Mouse (Mus musculus): ENCODE measurements around the gene Fnbp1.

Gene Fnbp1

DNA sequence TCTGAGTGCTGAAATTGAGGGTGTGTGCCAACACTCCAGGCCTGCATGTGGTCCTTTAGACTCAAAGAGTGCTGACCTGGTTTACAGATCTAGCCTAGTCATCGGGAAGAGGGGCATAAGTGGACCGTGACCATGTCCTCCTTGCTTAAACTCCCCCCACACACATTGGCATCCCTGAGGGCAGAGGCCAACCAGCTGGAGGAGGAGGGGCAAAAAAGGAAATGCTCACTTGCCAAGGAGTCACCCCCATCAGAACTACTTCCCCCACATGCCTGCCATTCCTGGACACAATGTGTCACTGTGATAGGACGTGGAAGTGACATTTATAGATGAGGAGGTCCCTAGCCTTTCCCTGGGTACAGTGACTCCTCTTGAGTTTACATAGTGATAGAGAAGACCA lies 116.3 kb downstream of the Fnbp1 start:
- in situ Hi-C loops (cut with MseI, MboI) = no loop called here

DNA sequence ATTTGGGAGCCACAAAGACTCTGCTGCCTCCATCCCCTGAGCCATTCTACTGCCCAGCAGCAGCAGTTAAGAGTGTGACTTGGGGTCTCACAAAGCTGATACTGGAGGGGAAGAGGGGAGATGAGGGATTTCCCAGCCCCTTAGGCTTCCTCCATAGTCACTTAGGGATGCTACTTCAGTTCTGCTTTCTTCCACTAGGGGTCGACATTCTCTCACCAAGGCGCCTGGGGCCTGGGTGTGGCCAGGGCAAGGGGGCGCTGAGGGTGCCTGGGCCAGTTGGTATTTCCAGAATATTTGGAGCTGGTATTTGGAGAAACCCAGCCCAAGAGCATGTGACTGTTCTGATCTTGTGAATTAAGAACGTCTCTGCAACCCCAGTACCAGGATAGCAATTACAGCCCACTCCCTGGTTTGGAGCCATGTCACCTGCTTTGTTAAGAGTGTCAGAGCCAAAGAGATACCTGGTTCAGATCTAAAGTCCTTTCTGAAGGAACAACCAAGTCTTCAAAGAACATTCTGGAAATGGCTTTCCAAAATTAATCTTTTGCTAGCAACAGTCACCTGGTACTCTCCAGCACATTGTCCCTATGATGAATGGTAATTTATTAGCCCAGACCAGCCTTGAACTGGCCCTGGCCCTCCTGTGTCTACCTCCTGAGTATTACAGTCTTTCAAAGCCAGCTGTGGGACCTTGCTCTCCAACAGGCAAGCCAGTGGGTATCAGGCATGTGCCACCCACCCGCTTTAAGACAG lies 117.0 kb downstream of the Fnbp1 start:
- in situ Hi-C loops (cut with MseI, MboI) = no loop called here

DNA sequence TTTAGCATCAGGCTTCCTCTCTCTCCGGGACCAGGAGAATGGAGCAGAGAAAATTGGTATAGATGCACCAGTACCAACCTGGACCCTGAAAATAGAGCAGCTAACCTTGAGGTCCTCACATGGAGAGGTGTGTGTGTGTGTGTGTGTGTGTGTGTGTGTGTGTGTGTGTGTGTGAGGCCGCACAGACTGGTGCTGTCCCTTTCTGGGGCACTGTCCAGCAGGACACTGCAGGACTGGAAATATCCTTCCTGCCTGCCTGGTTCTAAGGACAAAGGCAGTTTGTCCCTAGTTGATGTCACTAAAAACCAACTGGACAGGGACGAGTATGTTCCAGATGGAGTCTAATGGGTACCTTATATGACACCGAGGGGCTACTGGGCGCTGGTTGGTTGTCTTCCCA lies 117.9 kb downstream of the Fnbp1 start:
- in situ Hi-C loops (cut with MseI, MboI) = no loop called here

DNA sequence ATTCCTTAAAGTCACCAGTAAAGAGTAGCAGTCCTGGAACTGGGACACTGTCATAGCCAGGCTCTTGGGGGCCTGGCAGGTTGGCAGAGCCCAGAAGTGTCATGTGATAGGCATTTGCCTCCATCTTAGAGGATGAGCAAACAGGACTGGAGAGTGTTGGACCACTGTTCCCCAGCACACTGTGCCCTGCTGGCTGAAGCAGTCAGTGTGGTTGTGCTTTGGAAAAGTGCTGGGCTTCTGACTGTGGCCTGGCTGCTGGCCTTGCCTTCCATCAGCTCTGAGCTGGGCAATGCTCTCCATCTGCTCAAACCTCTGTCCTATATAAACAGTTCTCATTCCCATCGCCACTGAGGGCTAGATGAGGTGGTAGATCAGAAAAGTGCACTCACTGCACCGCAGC lies 121.6 kb downstream of the Fnbp1 start:
- in situ Hi-C loops (cut with MseI, MboI) = no loop called here

DNA sequence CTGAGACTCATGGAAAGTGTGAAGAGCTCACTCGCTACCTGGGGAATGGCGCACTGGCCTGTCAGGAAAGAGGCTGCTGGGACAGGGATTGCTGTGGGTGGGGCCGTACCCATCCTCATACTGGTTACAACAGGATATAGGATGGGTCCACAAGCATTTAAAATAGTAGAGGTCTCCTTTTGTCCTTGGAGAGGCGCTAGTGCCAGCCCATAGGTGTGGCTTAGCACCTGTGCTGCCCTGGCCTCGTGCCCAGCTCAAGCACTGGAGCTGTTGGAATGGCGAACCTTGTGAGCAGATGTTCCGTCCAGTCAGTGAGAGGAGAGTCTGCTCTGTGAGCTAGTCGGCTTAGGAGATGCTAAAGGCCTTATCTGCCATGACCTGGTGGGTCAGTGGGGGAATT lies 122.8 kb downstream of the Fnbp1 start:
- in situ Hi-C loops (cut with MseI, MboI) = no loop called here

DNA sequence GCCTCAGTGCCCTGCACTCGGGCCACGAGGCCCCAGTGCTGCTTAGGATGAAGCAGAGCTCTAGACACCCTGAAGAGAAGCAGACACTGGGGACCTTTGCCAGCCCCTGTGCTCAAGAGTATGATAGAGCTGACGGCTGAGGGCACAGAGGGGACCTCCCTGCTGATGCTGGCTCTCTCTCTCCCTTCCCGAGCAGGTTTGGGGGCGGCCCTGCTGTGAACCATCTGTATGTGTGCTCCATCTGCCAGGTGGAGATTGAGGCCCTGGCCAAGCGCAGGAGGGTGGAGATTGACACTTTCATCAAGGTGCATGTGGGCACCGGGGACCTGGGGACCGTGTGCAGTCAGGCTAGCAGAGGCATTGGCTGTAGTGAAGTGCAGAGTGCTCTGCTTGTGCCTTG lies 123.3 kb downstream of the Fnbp1 start:
- in situ Hi-C loops (cut with MseI, MboI) = no loop called here

DNA sequence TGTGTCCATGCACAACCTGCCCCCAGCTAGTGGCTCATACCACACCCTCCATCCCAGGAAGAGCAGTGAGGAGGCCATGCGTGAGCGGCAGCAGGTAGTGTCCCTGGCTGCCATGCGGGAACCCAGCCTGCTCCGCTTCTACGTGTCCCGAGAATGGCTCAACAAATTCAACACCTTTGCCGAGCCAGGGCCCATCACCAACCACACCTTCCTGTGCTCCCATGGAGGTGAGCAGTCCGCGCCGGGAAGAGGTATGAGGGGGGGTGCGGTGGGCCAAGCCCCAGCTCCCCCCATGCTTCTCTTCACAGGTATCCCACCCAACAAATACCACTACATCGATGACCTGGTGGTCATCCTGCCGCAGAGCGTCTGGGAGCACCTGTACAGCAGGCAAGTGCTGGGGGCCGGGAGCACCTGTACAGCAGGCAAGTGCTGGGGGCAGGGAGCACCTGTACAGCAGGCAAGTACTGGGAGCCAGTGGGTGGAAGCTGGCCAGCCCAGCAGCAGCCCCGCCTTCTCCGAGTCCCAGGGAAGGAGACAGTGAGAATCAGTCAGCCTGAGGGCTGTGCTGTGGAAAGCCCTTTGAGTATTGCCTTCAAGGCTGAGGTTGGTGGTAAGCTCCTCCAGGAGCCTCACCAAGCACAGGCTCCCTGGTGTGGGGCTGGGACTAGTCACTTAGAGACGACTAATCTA lies 124.0 kb downstream of the Fnbp1 start:
- in situ Hi-C loops (cut with MseI, MboI) = no loop called here

DNA sequence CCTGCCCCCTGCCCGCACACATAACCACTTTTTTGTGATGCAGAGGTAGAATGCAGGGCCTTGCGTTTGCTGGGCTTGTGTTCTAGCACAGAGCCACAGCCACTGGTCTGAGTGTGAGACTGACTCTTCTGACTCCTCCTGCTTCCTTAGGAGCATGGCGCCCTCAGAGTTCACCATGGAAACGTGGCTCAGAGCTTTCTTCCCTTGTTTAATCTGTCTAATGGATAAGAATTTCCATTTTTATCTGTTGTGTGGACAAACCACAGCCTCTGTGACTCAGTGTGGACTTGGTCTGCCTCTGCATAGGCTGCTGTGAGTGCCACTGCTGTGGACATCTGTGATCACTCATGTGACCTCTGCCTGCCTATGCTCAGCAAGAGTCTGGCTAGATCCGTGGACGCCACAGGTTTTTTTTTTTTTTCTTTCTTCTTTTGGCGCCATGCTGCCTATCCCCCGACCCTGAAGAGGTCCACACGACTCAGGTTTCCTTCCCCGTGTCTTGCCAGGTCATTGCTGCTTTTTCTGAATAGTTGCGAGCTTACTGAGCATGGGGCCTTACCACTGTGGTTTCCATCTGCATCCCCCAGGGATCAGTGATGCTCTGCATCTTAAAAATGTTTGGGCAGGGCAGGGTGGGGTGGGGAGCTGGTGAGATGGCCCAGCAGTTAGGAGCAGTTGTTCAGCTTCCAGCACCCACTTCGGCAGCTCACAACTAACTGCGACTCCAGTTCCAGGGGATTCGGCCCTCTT lies 128.3 kb downstream of the Fnbp1 start:
- in situ Hi-C loops (cut with MseI, MboI) = no loop called here

DNA sequence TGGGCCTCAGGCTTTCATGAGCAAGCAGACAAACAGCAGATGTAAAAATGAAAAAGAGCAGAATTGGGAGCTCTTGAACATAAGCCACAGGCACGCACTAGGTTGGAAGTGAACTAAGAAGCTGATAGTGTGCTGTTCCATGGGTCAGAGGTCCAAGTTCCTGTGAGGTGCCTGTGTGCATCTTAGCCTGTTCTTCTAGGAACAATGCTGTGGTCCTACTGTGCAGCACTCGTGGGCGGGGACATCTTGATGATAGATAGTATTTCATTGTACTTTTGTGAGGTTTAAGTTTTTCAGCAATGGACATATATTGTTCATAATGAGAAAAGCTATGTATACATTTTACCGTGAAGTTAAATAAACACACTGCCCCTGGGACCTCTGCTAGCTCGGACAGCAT lies 134.6 kb downstream of the Fnbp1 start:
- in situ Hi-C loops (cut with MseI, MboI) = no loop called here

DNA sequence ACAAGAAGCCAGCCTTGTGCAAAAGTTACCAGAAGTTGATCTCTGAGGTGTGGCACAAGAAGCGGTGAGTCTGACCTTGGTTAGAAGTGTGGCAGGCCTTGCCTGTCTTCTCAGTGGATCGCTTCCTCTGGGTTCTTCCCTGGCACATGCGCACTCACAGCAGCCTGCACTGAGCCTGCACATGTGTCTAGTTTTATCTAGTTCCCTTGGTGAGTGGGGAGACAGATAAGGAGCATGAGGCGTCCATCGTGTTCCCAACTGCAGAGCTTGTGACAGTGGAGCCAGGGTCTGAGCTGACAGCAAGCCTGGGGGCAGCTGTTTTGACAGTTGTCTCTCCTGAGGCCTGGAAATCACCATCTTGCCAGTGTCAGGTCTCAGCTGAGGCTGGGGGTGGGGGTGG lies 135.4 kb downstream of the Fnbp1 start:
- in situ Hi-C loops (cut with MseI, MboI) = no loop called here

DNA sequence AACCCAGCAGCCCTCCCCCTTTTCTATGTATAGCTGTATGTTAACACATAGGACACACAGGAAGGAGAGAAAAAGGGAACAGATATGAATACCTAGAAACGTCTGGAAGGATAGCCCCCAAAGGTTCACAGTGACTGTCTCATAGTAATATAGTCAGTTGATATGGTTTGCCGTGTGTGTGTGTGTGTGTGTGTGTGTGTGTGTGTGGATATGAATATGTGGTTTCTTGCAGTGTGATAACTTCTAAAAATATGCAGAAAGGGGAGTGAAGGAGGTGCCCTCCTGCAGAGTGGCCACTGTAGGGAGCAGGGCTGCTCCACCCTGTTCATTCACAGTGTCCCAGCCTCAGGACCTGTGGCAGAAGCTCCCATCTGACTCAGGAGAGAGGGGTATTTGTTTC lies 136.4 kb downstream of the Fnbp1 start:
- in situ Hi-C loops (cut with MseI, MboI) = no loop called here

DNA sequence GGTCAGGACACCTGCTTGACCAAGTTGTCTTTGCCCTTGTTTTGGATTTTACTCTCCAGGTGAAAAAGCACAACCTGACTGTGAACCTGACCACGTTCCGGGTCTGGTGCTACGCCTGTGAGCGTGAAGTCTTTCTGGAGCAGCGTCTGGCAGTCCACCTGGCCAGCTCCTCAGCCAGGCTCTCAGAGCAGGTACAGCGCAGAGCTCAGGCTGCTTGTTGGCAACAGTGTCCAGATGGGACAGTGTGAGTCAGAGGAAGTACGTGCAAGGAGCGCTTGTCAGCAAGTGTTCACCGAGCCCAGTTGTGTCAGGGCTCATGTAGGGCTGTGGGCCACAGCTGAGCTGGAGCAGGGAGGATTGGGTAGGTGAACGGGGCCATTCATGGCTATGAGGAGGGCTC lies 139.0 kb downstream of the Fnbp1 start:
- in situ Hi-C loops (cut with MseI, MboI) = no loop called here

DNA sequence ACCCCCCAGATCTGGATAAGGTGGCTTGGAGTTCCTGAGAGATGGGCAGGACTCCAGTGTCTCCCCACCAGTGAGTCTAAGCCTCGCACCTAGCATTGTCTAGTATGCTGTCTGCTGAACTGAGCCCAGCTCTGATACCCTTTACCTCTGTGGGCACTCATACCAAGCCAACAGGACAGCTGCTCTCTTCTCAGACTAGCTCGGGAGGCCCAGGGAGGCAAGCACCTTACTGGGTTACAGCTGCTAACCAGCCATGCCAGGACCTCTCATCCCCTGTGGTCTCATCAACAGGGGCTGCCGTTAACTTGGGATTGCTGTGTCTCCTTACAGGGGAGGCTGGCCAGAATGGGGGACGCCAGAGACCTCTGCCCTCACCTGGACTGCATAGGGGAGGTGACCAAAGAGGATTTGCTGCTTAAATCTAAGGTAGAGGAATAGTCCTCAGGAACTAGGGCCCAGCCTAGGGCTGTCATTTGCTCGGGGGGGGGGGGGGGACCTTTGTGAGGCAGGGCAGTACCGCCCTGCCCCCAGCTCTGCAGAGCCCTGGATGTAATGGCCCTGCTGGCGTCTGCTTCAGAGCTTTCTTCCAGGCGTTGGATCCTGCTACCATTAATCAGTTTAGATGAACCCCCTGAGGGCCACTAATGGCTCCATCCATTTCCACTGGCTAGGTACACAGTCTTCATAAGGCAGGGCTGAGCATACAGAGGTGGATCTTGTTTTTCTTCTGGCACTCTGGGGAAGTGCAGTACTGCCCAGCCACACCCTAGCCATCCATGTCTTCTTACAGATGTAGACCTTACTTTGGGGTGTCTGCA lies 143.2 kb downstream of the Fnbp1 start:
- in situ Hi-C loops (cut with MseI, MboI) = no loop called here

DNA sequence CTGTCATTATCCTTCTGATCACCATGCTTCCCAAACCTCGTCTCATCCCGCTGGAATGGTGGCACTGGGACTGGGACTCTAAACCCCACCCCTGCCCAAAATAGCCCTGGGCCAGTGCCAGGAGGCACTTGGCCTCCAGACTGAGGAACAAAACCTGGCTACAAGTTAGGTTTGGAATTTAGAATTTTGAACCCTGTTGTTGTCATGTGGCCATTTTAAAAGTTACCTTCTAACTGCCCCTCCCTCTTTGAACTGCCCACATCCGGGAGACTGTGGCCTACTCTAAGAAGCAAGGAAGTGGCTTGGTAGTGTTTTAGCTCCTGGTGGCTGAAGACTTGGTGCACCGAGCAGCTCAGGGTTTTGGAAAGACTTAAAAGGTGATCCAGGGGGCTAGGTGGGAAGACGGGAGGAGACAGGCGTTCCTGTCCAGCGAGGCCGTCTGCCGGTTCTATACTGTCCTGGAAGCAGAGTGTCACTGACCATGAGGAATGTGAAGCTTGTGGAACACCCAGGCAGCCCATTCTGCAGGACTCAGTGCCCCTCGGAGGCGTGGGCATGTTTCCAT lies 146.3 kb downstream of the Fnbp1 start:
- in situ Hi-C loops (cut with MseI, MboI) = no loop called here

DNA sequence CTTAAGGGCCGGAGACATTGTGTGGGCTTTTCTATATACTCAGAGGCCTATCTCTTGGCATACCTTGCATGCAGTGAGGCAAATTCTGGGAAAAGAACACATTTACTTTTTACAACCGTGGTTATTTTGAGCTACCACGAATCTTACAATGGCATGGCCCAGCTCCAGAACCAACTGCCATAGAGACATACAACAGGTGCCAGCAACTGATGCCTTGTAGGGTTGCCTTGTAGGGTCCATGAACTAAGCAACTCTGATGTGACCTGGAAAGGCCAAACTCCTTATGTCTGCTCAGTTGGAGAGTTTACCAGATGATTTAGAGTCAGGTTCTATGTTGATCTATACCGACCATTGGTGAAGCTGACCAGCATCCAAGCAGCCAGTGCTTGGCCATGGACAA lies 147.0 kb downstream of the Fnbp1 start:
- in situ Hi-C loops (cut with MseI, MboI) = no loop called here

DNA sequence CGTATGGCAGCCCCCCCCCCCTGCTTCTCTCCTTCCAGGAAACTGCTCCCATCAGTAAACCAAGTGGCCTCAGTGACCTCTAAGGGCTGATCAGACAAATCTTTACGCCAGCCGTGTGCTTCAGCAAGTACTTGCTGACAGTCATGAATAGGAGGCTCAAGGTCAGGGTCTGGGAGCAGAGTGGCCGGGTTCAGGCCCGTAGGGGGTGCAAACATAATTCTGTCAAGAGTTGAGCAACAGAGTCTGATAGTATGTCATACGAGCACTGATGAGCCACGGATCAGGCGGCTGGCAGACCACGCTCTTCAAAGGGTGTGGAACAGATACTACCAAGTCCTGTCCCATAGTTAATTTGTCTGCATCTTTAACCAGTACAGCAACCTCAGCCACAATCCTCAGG lies 151.6 kb downstream of the Fnbp1 start:
- in situ Hi-C loops (cut with MseI, MboI) = no loop called here

DNA sequence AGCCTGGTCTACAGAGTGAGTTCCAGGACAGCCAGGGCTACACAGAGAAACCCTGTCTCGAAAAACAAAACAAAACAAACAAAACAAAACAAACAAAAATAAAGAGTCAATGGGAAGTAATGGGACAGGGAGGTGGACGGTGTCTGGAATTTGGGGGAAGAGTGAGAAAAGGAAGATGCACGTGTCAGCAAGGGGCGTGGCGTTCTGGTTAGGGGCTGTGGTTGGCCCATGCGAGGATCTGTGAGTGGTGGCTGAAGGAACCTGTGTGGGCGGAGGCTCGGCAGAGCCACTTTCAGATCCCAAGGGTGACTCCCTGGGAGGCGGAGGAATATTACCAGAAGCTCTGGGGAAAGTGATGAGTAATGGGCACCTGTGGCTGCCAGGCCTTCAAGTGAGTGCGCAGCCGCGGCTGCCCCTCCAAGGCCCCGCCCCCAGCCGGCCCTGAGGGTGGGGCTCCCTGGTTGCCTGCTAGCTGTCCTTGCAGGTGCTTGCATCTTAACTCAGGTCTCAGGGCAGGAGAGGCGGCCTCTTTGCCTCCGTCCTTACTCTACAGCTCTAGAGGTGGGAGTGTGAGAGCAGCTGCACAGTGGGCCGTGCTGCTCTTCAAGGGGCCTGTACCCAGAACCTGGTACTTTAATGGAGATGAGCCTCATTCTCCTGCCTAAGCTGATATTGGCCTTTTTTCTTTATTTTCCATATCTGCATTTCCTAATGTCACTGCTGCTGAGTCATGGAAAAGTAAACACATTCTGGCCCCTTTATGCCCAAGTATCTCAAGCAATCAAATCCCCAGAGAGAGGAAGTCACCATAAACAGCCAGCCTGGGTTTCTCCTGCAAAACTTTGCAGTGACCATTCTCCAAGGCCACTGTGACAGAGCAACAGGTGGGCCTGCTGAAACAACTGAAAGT lies 156.4 kb downstream of the Fnbp1 start:
- in situ Hi-C loops (cut with MseI, MboI) = no loop called here

DNA sequence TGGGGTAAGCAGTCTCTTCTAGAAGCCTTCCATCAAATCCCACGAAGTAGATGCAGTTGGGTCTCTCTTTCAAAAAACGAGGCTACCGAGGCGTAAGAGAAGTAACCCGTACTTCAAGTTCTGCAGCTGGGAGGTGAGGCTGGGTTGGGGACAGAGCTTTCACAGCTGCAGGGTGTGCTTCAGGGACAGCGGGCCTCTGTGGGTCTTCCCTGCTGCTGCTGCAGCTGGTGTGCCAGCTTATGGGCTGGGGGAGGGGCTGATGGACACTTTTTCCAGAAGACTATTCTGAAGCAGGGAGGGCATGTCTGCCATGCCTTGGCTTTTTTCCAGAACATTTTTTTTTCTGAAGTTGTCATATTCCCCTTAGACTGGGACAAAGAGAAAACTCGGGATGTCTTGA lies 158.8 kb downstream of the Fnbp1 start:
- in situ Hi-C loops (cut with MseI, MboI) = no loop called here

DNA sequence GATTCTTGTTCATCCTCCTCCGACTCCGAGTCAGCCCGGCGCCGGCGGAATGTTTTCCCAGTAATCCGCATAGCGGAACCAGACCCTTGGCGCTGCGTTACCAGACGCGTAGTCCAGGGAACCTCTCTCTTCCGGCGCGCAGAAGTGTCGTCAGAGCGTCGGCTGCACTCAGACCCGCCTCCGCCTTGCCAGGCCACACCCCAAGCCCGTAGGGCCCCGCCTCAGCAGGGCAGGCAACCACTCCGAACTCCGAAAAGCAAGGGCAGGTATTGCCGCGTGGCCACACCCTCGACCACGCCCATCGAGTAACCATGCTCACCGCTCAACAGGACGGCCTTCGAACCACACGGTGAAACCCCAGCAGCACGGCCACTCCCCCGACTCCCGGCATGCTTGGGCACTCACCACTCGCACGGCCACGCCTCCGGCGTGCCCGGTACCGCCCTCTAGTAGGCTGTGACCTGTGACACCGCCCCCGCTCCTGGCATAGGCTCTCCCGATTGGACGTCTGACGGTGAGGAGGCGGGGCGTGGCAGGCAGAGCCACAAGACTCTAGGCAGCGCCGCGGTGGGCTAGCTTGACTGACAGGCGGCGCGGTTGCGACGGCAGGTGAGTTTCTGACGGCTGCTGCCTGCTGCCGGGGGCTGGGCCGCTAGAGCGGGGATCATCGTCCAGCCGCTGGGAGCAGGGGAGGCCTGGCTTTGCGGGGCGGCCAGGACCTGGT lies 159.9 kb downstream of the Fnbp1 start, which contains the start of the genes BC005624 and Usp20:
Gene BC005624, minus strand, starts transcription at position 412 of the 724 bp plus-strand sequence.
Gene Usp20, plus strand, starts transcription at position 490 of the 724 bp plus-strand sequence.
- in situ Hi-C loops (cut with MseI, MboI) = no loop called here
